Mouse (Mus musculus) liver, postnatal 0 days (tissue): Measurements from ENCODE around the gene Ptprc. TPM values are rescaled to one million over a fixed set of nuclear protein-coding genes. Genes with fewer than 3 reads are reported as not detected.

Experiments used
- ATAC-seq: fragments of 200-750 bp; cut with Nextera tagmentation; 2 replicates; pipeline ENCODE4 v1.8.0; 2017; ENCODE audit warnings: mild to moderate bottlenecking, moderate library complexity
- DNase-seq: peaks from one replicate; pipeline ENCODE4 v3.0.0-alpha.2; 2016
- H3K27ac ChIP-seq: fragments of 300-500 bp; sonication (generic); 2 replicates; pipeline ENCODE4 v1.5.1; 2014; ENCODE audit warnings: antibody characterized with exemption, moderate library complexity, mild to moderate bottlenecking, low read depth
- H3K27me3 ChIP-seq: fragments of 300-500 bp; sonication (generic); 2 replicates; pipeline ENCODE4 v1.6.1; 2014; ENCODE audit warnings: low read length, control low read depth, mixed read lengths; ENCODE audit not compliant: insufficient read depth
- H3K36me3 ChIP-seq: fragments of 300-500 bp; sonication (generic); replicated peaks from 2 replicates; pipeline ENCODE4 v1.6.1; 2014; ENCODE audit warnings: mild to moderate bottlenecking, control low read depth, low read length, moderate library complexity, mixed read lengths; ENCODE audit not compliant: insufficient read depth
- H3K4me1 ChIP-seq: fragments of 300-500 bp; sonication (generic); 2 replicates; pipeline ENCODE4 v1.6.1; 2014; ENCODE audit warnings: antibody characterized with exemption, mild to moderate bottlenecking, control low read depth; ENCODE audit not compliant: insufficient read depth
- H3K4me2 ChIP-seq: fragments of 300-500 bp; sonication (generic); 2 replicates; pipeline ENCODE4 v1.6.1; 2014; ENCODE audit warnings: low read depth, mild to moderate bottlenecking, low read length, moderate library complexity, mixed read lengths
- H3K4me3 ChIP-seq: fragments of 300-500 bp; sonication (generic); 2 replicates; pipeline ENCODE4 v1.5.1; 2014; ENCODE audit warnings: low read depth, low read length
- H3K9ac ChIP-seq: fragments of 300-500 bp; sonication (generic); replicated peaks from 2 replicates; pipeline ENCODE4 v1.6.1; 2014; ENCODE audit warnings: mild to moderate bottlenecking, moderate library complexity
- H3K9me3 ChIP-seq: fragments of 300-500 bp; sonication (generic); 2 replicates; pipeline ENCODE4 v1.6.1; 2016; ENCODE audit warnings: mild to moderate bottlenecking, control low read depth, low read length, mixed read lengths
- CTCF ChIP-seq: sonication (generic); IDR thresholded peaks from 2 replicates; pipeline ENCODE4 v1.5.1; 2016; ENCODE audit warnings: antibody characterized with exemption, low read depth
- EP300 ChIP-seq: IDR thresholded peaks from 2 replicates; pipeline ENCODE4 v1.6.1; 2016; ENCODE audit warnings: antibody characterized with exemption, low read depth, mild to moderate bottlenecking
- whole genome bisulfite sequencing: fragments of 180-500 bp; shearing (Covaris S2); extraction: QIAGEN DNeasy Blood & Tissue Kit; methylation state at CpG from one replicate; pipeline ENCODE4 v1.1.7; 2014; ENCODE audit not compliant: insufficient replicate concordance; 5-methylcytosine and 5-hydroxymethylcytosine counted together
- polyA plus RNA-seq: library from polyadenylated mRNA; unstranded; fragments of >200 nt; fragmentation: Nextera tagmentation; extraction: Ambion mirVana; gene quantifications from 2 replicates; pipeline ENCODE4 v1.2.1, GENCODE M21; 2015

The Ptprc gene
- polyA plus RNA-seq = 11.3 and 12.3 TPM in 2 replicates

DNA sequence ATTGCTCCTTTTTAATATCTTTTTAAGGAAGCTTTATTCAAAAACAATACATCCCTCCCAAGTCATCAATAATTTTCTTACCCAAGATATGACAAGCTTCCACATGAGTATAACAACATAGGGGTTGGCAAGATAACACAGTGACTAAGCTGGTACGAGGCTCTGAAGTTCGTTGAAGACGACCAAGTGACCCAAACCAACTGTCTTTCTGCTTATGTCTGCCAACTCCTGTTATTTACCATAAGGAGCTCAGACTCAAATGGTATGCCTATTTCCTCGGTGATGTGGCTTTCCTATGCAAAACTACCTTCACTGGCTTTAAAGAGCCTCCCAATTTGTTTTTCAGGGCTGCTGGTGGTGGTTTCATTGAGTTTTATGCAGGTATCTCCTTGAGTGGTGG lies at the start of gene Ptprc:
Gene Ptprc, minus strand, starts transcription at position 215 of the 400 bp plus-strand sequence.
- Histone ChIP-seq H3K4me1 (peaks cover 3% of the 10 kb centered on the region; the same call in 1 of the 2 replicates), H3K36me3 (no peaks in the 10 kb centered on the region), H3K4me3 (peak within 1 kb of the TSS; percentile 45), H3K27ac (peak within 1 kb of the TSS; percentile 81), H3K4me2 (peak within 1 kb of the TSS; percentile 59), H3K27me3 (no peaks in the 10 kb centered on the region), H3K9me3 (no peaks in the 10 kb centered on the region), H3K9ac (peak within 1 kb of the TSS; percentile 49)
- TF ChIP-seq CTCF (no peak), EP300 (no peak)
- ATAC-seq (peak; percentile 58), DNase-seq (no peak)
- WGBS = 34% methylated on average over 4 of the region's 4 CpGs

DNA sequence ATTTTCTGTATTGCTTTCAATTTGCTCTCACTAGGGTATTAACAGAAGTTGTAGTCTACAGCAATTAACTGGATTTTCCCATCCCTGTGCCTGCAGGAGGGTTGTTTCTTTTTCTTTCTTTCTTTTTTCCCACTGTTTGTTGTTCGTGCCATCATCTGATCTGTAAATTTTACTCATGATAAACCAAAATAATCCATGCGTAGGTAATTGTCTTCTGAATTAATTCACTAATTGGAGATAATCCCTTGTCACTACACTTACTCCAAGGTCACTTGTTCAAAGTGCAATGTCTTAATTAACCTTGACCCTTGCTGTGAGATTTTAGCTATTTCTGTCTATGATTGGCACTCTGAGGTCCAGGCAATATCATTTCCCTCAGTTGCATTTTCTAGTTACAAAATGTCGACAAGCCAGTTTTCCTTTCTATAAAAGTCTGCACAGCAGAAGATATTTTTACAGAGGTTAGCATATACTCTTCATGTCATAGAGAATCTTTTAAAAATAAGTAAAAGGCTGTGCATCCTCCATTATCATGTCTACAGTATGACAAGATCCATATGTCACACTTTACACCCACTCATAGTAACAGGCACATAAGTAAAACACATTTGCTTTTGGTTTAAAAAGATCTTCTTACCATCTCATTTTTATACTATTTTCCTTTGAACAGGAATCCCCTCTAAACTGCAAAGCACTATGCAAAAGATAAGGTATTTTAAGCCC lies 39.4 kb upstream of the Ptprc start:
- ATAC-seq (no peak), DNase-seq (no peak)
- no peaks in the 10 kb centered on the region for H3K9me3 ChIP-seq
- H3K36me3 ChIP-seq = no peaks in the 10 kb centered on the region
- no peak overlapping the region for H3K4me3 ChIP-seq
- no peaks in the 10 kb centered on the region for H3K4me1 ChIP-seq
- WGBS = 74% methylated on average over 3 of the region's 3 CpGs
- no peak for TF ChIP-seq CTCF
- no peak for TF ChIP-seq EP300
- no peak overlapping the region for H3K27ac ChIP-seq
- no peak overlapping the region for H3K4me2 ChIP-seq
- H3K27me3 ChIP-seq = no peaks in the 10 kb centered on the region
- no peak overlapping the region for H3K9ac ChIP-seq

DNA sequence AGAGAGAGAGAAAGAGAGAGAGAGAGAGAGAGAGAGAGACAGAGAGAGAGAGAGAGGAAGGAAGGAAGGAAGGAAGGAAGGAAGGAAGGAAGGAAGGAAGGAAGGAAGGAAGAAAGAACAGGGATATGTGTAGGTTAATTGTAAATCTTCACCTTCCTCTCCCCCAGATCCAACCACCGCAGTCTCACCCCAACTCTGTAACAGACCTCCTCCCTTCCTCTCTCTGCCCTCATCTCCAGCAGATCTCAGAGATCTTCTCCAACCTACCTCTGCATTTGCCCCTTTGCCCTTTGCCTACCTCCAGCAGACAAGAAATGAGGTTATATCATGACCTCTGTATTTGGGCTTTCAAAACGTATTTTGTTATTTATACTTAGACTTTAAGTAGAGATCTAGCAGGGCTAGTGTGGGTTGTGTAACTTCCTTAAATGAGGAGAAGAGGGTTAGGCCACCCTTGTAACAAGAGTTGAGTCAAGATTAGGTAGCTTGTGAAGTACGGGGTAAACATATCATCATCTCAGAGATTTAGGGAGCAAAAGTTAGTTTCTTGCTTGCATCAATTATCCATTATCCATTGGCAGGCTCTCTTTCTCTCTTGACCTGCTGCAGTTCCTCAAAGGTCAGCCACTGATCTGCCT lies 35.0 kb upstream of the Ptprc start:
- no peaks in the 10 kb centered on the region for H3K9me3 ChIP-seq
- no peaks in the 10 kb centered on the region for H3K27me3 ChIP-seq
- DNase-seq = no peak
- ATAC-seq = no peak
- no peak overlapping the region for H3K9ac ChIP-seq
- H3K4me2 ChIP-seq = no peak overlapping the region
- H3K4me1 ChIP-seq = no peaks in the 10 kb centered on the region
- WGBS = 49% methylated on average over 3 of the region's 3 CpGs
- no peak overlapping the region for H3K4me3 ChIP-seq
- TF ChIP-seq CTCF = no peak
- no peak for TF ChIP-seq EP300
- H3K36me3 ChIP-seq = no peaks in the 10 kb centered on the region
- H3K27ac ChIP-seq = peak overlapping the region; percentile 44; the same call in 1 of the 2 replicates

DNA sequence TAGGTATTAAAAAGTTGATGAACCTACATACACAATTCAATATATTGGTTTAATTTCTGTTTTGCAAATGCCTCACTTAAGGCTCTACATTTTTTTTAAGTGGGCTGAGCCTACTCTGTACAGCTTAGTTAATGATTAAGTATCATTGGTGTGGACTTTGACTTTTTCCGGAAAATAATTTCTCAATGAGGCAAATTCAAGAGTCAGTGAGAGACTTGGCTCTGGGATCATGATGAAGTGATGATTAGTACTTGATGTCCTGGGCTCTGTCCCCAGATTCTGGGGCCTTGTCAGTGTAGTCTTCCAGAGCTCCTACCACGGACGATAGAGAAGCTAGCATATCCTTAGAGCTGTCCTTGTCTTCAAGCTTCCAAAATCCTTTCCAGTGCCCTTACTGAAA lies 34.2 kb upstream of the Ptprc start:
- no peak overlapping the region for H3K9ac ChIP-seq
- H3K36me3 ChIP-seq = no peaks in the 10 kb centered on the region
- no peak for TF ChIP-seq EP300
- no peak for TF ChIP-seq CTCF
- no peaks in the 10 kb centered on the region for H3K27me3 ChIP-seq
- H3K4me1 ChIP-seq = no peaks in the 10 kb centered on the region
- DNase-seq (no peak), ATAC-seq (peak; percentile 48; the same call in 1 of the 2 replicates)
- 77% methylated on average over 3 of the region's 3 CpGs for WGBS
- no peak overlapping the region for H3K4me3 ChIP-seq
- H3K9me3 ChIP-seq = no peaks in the 10 kb centered on the region
- H3K4me2 ChIP-seq = no peak overlapping the region
- H3K27ac ChIP-seq = no peak overlapping the region

DNA sequence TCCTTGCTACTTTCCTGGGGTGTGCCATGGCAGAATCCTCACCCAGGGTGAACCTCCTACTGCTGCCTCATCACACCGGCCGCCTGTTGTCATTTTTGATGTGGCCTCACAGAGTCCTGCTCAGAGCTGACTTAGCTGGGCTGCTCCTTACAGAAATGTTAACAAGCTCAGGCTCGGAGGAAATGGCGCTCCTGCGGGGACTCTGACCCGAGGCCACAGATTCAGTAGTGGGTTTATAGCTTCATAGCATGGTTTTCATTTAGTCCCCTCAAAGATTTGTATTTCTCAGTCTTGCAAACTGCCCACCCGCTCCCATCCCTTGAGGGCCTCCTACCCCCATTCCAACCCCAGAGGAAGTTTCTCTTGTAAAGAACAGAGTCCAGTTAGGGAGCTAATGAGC lies 30.5 kb upstream of the Ptprc start:
- ATAC-seq (no peak), DNase-seq (no peak)
- H3K4me2 ChIP-seq = no peak overlapping the region
- H3K36me3 ChIP-seq = no peaks in the 10 kb centered on the region
- no peaks in the 10 kb centered on the region for H3K27me3 ChIP-seq
- no peak overlapping the region for H3K4me3 ChIP-seq
- TF ChIP-seq CTCF (no peak), EP300 (no peak)
- H3K4me1 ChIP-seq = no peaks in the 10 kb centered on the region
- no peak overlapping the region for H3K9ac ChIP-seq
- no peak overlapping the region for H3K27ac ChIP-seq
- 76% methylated on average over 7 of the region's 7 CpGs for WGBS
- H3K9me3 ChIP-seq = no peaks in the 10 kb centered on the region

DNA sequence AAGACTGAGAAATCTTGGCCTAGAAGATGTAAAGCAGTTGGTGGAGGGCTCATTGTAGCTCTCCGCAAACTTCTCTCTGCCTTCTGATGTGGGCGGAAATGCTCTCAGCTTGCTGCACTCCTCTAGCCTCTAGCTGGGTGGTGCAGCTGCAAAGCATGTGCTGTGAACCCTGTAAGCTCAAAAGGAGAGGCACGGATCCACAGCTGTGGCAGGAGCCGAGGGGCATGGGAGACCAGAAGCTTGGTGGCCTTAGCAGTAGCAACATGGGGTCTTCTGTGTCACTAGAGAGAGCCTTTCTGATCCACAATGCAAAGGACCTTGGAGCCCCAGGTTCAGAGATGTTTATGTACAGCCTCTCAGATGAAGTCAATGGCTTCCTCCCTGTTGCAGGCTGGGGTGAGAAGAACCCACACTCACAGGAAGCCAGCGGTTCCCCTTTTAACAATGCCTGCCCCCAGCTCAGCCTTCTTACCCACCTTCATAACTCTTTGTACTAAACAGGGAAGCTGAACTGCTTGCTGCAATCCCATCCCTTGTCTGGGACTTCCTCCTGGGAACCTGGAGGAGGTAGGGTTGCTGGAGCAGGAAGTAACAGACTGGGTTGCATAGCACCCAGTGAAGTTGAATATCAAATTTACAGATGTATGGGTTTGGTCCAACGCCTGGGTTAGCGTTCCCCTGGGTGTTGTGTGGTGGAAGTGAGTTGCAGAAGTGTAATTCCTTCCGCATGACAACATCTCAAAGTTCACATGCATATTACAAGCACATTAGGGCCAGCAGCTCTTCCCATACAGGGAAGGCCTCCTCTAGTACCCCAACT lies 16.4 kb upstream of the Ptprc start:
- Histone ChIP-seq H3K27me3 (no peaks in the 10 kb centered on the region), H3K9me3 (no peaks in the 10 kb centered on the region), H3K27ac (peak overlapping the region; percentile 82), H3K4me2 (peak overlapping the region; percentile 33), H3K36me3 (no peaks in the 10 kb centered on the region), H3K9ac (no peak overlapping the region), H3K4me3 (no peak overlapping the region), H3K4me1 (no peaks in the 10 kb centered on the region)
- peak; percentile 49 for DNase-seq
- TF ChIP-seq EP300 = no peak
- TF ChIP-seq CTCF = 0 out of 2 replicates have a peak, but pooled peaks have one; percentile 1
- 30% methylated on average over 8 of the region's 8 CpGs for WGBS
- ATAC-seq = peak; percentile 78
